Mouse (Mus musculus) stomach, embryonic 16.5 days (tissue): ENCODE measurements around the gene Nav1. TPM values are rescaled to one million over a fixed set of nuclear protein-coding genes. Genes with fewer than 3 reads are reported as not detected.

Source experiments
- ATAC-seq: fragments of 200-750 bp; cut with Nextera tagmentation; 2 replicates; pipeline ENCODE4 v1.8.0; 2017; ENCODE audit warnings: moderate number of reproducible peaks, moderate TSS enrichment; ENCODE audit not compliant: insufficient read depth, low FRiP score
- H3K27ac ChIP-seq: fragments of 300-500 bp; sonication (generic); 2 replicates; pipeline ENCODE4 v1.5.1; 2014; ENCODE audit warnings: low read length
- H3K27me3 ChIP-seq: fragments of 300-500 bp; sonication (generic); 2 replicates; pipeline ENCODE4 v1.6.1; 2014; ENCODE audit warnings: low read length, control low read depth, mixed read lengths; ENCODE audit not compliant: control insufficient read depth, insufficient read depth
- H3K36me3 ChIP-seq: fragments of 300-500 bp; sonication (generic); 2 replicates; pipeline ENCODE4 v1.6.1; 2014; ENCODE audit warnings: low read length; ENCODE audit not compliant: control insufficient read depth, insufficient read depth
- H3K4me1 ChIP-seq: fragments of 300-500 bp; sonication (generic); 2 replicates; pipeline ENCODE4 v1.6.1; 2014; ENCODE audit warnings: low read length, control low read depth, mixed read lengths; ENCODE audit not compliant: control insufficient read depth, insufficient read depth
- H3K4me2 ChIP-seq: fragments of 300-500 bp; sonication (generic); 2 replicates; pipeline ENCODE4 v1.6.1; 2014; ENCODE audit warnings: low read depth, low read length, mixed read lengths
- H3K4me3 ChIP-seq: fragments of 300-500 bp; sonication (generic); replicated peaks from 2 replicates; pipeline ENCODE4 v1.5.1; 2014; ENCODE audit warnings: mild to moderate bottlenecking, low read length
- H3K9ac ChIP-seq: fragments of 300-500 bp; sonication (generic); 2 replicates; pipeline ENCODE4 v1.6.1; 2014; ENCODE audit warnings: low read length
- H3K9me3 ChIP-seq: fragments of 300-500 bp; sonication (generic); replicated peaks from 2 replicates; pipeline ENCODE4 v1.6.1; 2016; ENCODE audit warnings: low read length, control low read depth; ENCODE audit not compliant: control insufficient read depth
- WGBS: fragments of 180-500 bp; shearing (Covaris S2); extraction: QIAGEN DNeasy Blood & Tissue Kit; methylation state at CpG from one replicate; pipeline ENCODE4 v1.1.7; 2014; 5-methylcytosine and 5-hydroxymethylcytosine counted together
- polyA plus RNA-seq: library from polyadenylated mRNA; unstranded; fragments of >200 nt; fragmentation: Nextera tagmentation; extraction: Ambion mirVana; gene quantifications from 2 replicates; pipeline ENCODE4 v1.2.1, GENCODE M21; 2015

Nav1 gene
- polyA plus RNA-seq, 1 experiment from 2014 or later: 11.2 TPM

DNA sequence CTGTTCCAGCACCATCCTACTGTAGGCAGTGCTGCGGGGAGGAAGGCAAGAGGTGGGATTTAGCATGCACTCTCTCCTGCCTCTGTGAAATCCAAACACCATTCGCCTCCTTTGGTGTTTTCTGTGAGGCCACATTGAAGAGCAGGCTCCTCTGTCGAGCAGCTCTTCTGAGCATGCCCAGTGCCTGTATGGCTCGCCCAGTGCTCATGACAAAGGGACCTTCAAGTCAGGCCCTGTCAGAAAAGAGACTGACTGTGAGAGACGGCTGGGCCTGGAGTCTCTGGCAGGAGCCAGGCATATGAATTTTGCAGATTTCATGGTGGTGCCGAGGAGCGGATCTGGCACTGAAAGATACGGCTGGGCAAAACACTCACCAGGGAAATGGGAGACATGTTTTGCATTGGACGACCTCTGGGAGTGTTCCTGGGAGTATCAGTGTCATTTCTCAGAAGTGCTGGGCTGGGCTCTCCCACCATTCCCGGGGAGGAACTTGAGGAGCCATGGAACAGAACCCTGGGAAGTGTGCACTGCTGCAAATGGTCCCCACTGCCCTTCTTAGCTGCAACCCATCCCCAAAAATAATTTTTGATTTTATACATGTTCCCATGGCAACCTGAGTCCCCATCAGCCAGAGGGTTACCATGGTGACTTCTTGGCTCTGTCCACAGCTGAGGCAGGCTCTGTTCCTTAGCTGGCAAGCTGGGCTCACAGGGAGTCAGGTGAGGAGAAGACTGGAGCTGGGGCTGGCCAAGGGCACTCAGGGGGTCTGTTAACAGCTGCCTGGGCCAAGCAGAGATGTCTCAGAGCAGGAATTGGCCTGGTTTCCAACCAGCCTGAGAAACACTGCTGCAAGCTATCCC, 42.2 kb downstream of the Nav1 start:
- H3K9me3 ChIP-seq: no peaks in the 10 kb centered on the region
- no peak overlapping the region for H3K9ac ChIP-seq
- H3K36me3 ChIP-seq: no peaks in the 10 kb centered on the region
- H3K4me2 ChIP-seq: no peak overlapping the region
- no peaks in the 10 kb centered on the region for H3K27me3 ChIP-seq
- H3K4me3 ChIP-seq: no peak overlapping the region
- peaks cover 32% of the 10 kb centered on the region for H3K4me1 ChIP-seq
- no peak for ATAC-seq
- H3K27ac ChIP-seq: peak overlapping the region; percentile 69; the same call in 1 of the 2 replicates
- 45% methylated on average over 10 of the region's 10 CpGs for WGBS

DNA sequence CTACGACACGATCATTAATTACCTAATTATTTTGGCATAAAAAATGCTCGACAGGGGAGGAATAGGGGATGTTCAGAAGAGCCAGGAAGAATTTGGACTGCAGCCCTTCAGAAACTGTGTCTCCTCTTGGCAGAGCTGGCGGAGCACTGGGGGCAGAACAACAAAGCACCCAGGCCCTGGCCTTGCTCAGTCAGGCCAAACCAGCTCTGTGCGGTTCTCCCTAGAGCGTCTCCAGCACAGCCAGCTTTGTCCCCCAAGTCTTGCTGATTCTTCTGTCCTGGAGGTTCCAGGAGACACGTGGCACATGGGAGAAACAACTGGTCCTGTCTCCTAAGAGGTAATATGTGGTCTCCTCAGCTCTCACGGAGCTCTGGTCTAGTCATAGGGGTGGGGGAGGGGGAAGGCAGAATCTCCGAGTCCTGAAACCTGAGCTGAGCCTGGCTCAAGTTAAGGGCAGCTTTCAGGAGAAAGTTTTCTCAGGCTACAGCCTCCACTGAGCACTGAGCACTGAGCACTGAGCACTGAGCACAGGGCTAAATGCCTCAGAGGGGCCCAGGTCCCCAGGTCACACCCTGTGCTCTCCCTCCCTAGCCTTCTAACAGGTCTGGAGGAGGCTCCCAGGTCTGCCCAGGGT, 43.2 kb downstream of the Nav1 start:
- H3K9me3 ChIP-seq: no peaks in the 10 kb centered on the region
- no peaks in the 10 kb centered on the region for H3K27me3 ChIP-seq
- no peaks in the 10 kb centered on the region for H3K36me3 ChIP-seq
- 33% methylated on average over 9 of the region's 9 CpGs for WGBS
- peak; percentile 56; the same call in 1 of the 2 replicates for ATAC-seq
- H3K4me2 ChIP-seq: no peak overlapping the region
- peaks cover 32% of the 10 kb centered on the region for H3K4me1 ChIP-seq
- H3K4me3 ChIP-seq: no peak overlapping the region
- peak overlapping the region; percentile 69 for H3K27ac ChIP-seq
- H3K9ac ChIP-seq: no peak overlapping the region

DNA sequence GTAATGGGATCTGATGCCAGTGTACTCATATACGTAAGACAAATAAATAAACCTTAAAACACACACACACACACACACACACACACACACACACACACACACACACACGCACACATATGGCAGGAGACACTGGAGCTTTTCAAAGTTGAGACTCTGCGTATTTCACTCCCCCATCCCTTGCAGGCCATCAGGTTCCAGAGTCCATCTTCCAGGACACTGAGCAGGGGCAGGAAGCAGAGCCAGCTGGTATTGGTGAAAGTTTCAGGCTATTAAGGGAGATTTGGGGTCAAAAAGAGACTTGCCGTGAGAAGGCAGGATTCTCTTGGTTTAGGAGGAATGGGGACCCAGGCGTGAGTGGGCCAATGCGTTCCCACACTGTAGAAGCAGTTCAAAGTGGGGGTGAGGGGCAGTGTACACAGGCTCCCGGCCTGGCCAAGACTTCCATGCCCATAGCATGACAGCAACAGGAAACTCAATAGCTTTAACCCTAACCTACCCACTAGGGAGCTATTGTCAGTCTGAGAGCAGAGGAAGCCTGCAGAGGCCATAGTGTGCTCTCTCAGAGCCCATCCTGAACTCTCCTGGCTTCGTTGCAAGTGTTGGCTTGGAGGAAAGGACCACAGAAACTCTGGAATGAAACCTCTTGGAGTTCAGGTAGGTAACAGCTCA, 44.0 kb downstream of the Nav1 start:
- H3K27ac ChIP-seq: 0 out of 2 replicates have a peak overlapping the region, but pooled peaks have one; percentile 17
- no peaks in the 10 kb centered on the region for H3K9me3 ChIP-seq
- peaks cover 32% of the 10 kb centered on the region for H3K4me1 ChIP-seq
- H3K36me3 ChIP-seq: no peaks in the 10 kb centered on the region
- 0 out of 2 replicates have a peak overlapping the region, but pooled peaks have one; percentile 9 for H3K9ac ChIP-seq
- no peak overlapping the region for H3K4me2 ChIP-seq
- H3K27me3 ChIP-seq: no peaks in the 10 kb centered on the region
- ATAC-seq: no peak
- 55% methylated on average over 8 of the region's 8 CpGs for WGBS
- H3K4me3 ChIP-seq: no peak overlapping the region

DNA sequence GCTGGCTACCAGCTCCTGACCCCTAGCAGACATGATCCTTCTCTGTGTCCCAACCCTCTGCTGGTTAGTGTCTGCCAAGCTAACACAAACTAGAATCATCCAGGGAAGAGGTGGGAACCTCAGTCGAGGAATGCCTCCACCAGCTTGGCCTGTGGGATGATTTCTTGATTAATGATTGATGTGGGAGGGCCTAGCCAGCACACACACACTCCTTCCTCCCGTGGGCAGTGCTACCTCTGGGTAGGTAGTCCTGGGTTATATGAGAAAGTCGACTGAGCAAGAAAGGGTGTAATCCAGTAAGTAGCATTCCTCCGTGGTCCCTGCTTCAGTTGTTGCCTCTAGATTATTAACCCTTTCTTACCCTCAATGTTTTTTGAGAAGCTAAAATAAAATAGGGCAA, 45.0 kb downstream of the Nav1 start:
- WGBS: 15% methylated on average over 4 of the region's 4 CpGs
- no peak overlapping the region for H3K4me3 ChIP-seq
- ATAC-seq: no peak
- H3K9ac ChIP-seq: no peak overlapping the region
- H3K36me3 ChIP-seq: no peaks in the 10 kb centered on the region
- H3K4me1 ChIP-seq: peaks cover 32% of the 10 kb centered on the region
- no peak overlapping the region for H3K27ac ChIP-seq
- no peaks in the 10 kb centered on the region for H3K9me3 ChIP-seq
- H3K27me3 ChIP-seq: no peaks in the 10 kb centered on the region
- no peak overlapping the region for H3K4me2 ChIP-seq

DNA sequence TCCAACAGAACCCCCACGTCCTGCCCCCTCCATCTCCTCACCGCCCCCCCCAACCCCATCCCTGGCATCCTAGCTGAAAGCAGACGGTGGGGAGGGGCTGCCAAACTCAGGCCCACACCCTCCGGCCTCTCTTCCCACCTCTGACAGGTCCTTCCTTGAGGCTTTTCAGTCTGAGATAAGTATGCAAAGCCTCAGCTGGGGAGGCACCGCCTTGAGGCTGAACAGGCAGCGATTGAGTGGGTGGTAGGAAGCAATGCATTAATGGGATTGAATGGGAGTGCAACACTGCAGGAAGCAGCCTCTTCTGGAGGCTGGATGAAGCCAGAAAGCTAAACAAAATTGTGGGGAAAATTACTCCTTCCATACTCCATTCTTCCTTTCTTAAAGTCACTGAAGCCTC, 45.8 kb downstream of the Nav1 start:
- Histone ChIP-seq H3K36me3 (no peaks in the 10 kb centered on the region), H3K4me1 (peaks cover 32% of the 10 kb centered on the region), H3K27me3 (no peaks in the 10 kb centered on the region), H3K27ac (no peak overlapping the region), H3K9me3 (no peaks in the 10 kb centered on the region), H3K4me3 (no peak overlapping the region), H3K4me2 (no peak overlapping the region), H3K9ac (no peak overlapping the region)
- ATAC-seq: no peak
- 41% methylated on average over 6 of the region's 6 CpGs for WGBS

DNA sequence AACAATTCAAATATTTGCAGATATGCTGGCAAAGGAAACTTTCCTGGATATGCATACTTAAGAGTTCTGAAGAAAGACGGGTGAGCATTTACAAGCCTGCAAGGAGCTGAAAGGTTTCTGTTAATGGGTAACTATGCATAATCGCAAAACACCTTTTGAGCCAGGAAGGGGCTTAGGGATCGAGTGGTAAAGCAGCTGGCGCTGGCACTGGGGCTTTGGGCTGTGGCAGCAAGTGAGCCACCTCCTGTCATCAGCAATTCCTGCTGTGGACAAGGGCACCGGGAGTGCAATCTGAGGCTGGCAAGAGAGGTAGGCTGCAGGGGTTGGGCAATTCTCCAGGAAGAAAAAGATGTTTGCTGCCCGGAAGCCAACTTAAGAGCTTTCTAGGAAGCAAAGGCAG, 49.1 kb downstream of the Nav1 start:
- no peak overlapping the region for H3K27ac ChIP-seq
- no peaks in the 10 kb centered on the region for H3K36me3 ChIP-seq
- WGBS: 43% methylated on average over 6 of the region's 6 CpGs
- no peak overlapping the region for H3K4me3 ChIP-seq
- 0 out of 2 replicates have a peak, but pooled peaks have one; percentile 8 for ATAC-seq
- 0 out of 2 replicates have a peak overlapping the region, but pooled peaks have one; percentile 16 for H3K9ac ChIP-seq
- 0 out of 2 replicates have a peak overlapping the region, but pooled peaks have one; percentile 19 for H3K4me2 ChIP-seq
- no peaks in the 10 kb centered on the region for H3K27me3 ChIP-seq
- H3K4me1 ChIP-seq: peaks cover 25% of the 10 kb centered on the region
- no peaks in the 10 kb centered on the region for H3K9me3 ChIP-seq

DNA sequence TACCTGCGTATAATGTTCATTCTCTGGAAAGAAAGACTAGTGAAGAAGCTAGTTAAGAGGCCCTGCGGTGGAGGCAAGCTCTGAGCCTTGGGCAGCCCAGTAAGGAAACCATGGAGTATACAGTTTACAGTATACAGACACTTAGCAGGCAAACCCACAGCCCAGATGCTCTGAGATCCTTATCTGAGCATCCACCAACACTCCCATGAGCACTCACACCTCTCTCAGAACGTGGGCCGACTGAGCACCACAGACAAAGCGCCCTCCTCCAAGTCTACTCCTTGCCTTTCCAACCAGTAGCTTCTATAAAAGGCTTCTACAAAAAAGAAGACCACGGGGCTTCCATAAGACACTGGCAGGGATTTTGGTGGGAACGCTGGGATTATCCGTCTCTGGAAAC, 51.2 kb downstream of the Nav1 start:
- ATAC-seq: no peak
- 88% methylated on average over 8 of the region's 8 CpGs for WGBS
- Histone ChIP-seq H3K4me3 (no peak overlapping the region), H3K36me3 (no peaks in the 10 kb centered on the region), H3K27ac (no peak overlapping the region), H3K4me1 (peaks cover 14% of the 10 kb centered on the region), H3K27me3 (no peaks in the 10 kb centered on the region), H3K9ac (no peak overlapping the region), H3K4me2 (no peak overlapping the region), H3K9me3 (no peaks in the 10 kb centered on the region)

DNA sequence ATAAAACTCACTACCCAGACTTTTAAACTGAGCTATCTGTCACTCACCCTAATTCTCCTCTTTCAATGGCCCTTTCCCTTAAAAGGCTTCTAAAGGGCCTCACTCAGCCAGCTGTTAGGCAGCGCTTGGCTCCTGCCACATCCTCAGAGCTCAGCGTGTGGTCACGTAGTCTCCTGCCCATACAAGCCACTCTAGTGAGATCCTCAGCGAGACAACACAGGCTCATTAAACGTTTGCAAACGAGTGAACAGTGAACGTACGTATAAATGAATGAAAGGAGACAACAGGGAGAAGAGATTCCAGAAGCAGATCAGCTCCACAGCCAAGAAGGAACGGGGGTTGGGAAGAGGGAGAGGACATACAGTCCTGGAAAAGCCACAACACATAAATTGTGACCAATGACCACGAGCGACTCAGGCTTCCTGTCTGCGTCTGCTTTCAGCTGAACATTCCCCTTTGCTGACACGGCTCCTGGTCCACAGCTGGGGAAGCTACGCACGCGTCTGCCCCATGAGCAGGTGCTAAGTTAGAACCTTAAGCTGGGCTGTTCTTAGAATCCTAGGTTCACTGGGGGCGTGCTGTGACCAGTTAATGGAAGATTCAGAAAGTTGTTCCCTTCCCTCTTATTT, 52.3 kb downstream of the Nav1 start:
- Histone ChIP-seq H3K4me3 (no peak overlapping the region), H3K4me1 (peaks cover 12% of the 10 kb centered on the region), H3K27ac (0 out of 2 replicates have a peak overlapping the region, but pooled peaks have one; percentile 19), H3K9me3 (no peaks in the 10 kb centered on the region), H3K4me2 (0 out of 2 replicates have a peak overlapping the region, but pooled peaks have one; percentile 6), H3K36me3 (no peaks in the 10 kb centered on the region), H3K9ac (peak overlapping the region; percentile 38; the same call in 1 of the 2 replicates), H3K27me3 (no peaks in the 10 kb centered on the region)
- WGBS: 31% methylated on average over 17 of the region's 17 CpGs
- 0 out of 2 replicates have a peak, but pooled peaks have one; percentile 39 for ATAC-seq
